Mouse (Mus musculus): Measurements from ENCODE around the gene Ncstn.

- TF ChIP-seq CTCF (conservative IDR thresholded peaks at IDR 0.05 in 1 of 2, IDR thresholded peaks at IDR 0.05 in 1 of 2; ENCODE audit: low read depth in 2 of 2, low read length in 2 of 2) (no peak), USF1 (IDR thresholded peaks at IDR 0.05; ENCODE audit: low read depth, low read length) (no peak), POLR2A (IDR thresholded peaks at IDR 0.05; ENCODE audit: low read depth, low read length) (no peak), EP300 (IDR thresholded peaks at IDR 0.05; ENCODE audit: low read length) (no peak), SMC3 (IDR thresholded peaks at IDR 0.05; ENCODE audit: low read depth, low read length) (no peak)
Observed at GRCm38 (mm10) chr1:172058321-172058720, 24.3 kb downstream of the Ncstn start.

Measured in CH12.LX (cell line).